Mouse (Mus musculus) ovary, postnatal 10 days (tissue): ENCODE measurements at regions not wholly inside any gene's neighbourhood (a gene's known extent, or its start where the extent isn't known, plus 50 kb on each side); places are given as distances from the start of the nearest gene placed in this dataset.

Experiments used
- DNase-seq: peaks from one replicate; pipeline ENCODE4 v3.0.0; 2022; ENCODE audit warnings: low spot score

DNA sequence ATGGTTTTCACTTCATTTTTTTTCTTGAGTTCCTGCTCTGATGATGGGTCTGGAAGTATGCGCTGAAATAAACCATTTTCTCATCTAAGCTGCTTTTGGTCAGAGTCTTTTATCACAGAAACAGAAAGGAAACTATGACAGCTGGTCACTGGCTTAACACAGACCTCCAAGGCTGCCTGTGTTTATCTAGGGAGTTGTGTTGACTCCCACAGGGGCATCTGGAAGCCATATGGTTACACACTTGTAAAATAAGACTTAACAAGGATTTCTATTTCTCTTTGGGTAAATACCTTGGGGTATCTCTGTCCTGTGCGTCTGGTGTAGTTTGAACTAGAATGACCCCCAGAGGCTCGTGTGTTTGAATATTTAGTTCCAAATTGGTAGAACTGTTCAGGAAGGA, 315.5 kb upstream of the Kazn start:
- no peak for DNase-seq

DNA sequence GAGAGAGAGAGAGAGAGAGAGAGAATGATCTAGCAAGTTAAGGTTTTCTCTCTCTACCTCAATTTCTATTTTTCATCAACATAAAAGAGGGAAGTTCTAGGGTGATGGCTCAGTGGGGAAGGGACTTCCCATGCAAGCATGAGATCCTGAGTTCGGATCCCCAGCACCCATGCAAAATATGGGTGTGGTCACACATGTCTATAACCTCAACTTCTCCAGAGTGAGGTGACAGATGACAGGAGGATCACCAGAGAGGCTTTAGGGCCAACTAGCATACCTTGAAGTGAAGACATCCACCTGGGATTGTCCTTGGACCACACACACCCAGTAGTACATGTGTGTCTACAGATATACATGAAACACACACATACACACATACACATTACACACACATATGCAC, 306.7 kb upstream of the Kazn start:
- no peak for DNase-seq

DNA sequence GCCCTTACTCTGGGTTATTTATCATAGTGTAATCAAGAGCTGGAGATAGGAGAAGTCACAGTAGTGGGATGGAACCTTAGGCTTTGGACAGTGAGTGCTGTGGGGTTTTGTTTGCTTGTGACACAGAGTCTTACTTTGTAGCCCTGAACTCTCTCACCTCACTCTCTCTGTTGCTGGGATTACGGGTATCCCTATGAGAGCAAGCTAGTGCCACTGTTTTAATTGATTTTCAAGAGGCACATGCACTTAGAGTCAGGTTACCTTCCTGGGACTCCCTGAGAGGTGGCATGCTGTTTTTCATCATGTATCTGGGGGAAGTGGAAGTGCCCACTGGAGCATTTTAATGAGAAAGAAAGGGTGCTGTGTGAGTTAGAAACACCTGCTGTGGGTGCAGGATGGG, 306.0 kb upstream of the Kazn start:
- DNase-seq, result no peak

DNA sequence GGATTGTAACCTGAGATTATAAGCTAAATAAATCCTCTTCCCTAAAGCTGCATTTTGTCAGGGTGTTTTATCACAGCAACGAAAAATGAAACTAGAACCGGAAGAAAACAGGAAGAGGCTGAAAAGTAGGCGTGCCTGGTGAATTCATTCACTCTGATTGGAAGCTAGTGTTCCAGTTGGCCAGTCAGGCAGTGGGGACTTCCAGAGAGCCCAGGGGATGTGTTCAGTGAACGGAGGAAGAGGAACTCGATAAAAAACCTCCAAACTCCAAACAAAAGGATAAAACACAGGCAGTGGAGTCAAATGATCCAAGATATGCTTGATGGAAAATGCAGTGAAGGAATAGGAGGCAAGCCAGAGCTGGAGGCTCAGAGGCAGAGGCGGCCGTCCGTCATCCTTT, 305.5 kb upstream of the Kazn start:
- DNase-seq, result no peak

DNA sequence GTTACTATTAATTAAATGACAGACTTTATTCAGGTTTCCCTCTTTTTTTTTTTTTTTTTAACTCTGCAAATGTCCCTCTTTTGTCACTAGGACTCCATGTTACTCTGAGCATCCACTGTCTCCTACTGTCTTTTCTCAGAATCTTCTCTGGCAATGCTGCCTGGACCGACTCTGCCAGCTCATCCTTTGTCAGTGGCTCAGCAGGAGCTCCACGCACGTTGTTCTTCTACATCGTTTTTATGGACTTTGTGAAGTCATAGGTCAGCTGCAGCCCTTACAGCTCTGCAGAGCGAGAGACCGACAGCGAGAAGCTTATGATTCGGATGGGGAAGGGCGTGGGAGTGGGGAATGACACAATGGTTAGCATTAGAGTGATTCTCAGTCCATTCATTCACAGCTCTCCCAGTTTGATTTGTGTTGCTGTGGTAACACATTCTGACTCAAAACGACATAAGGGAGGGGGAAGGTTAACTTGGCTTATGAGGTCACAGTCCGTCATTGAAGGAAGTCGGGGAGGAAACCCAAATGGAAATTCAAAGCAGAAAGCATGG, 300.1 kb upstream of the Kazn start:
- no peak for DNase-seq

DNA sequence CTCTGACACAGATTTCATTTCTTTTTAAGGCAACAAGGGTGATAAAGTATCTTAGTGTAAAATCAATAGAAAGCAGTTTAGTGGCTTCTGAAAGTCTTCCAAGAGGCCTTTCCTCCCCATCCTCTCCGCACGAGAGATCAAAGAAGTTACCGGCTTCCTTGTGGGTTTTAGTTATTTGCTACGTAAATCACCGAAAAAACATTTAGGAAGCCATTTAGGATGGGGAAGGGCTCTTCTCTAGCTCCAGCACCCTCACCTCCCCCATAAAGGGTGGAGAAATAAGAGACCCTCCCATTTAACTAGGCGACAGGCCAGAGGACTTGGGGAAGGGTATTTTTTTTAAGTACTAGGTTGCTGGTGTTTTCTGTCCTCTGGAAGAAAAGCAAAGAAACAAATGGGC, 287.9 kb upstream of the Kazn start:
- peak; percentile 1 for DNase-seq

DNA sequence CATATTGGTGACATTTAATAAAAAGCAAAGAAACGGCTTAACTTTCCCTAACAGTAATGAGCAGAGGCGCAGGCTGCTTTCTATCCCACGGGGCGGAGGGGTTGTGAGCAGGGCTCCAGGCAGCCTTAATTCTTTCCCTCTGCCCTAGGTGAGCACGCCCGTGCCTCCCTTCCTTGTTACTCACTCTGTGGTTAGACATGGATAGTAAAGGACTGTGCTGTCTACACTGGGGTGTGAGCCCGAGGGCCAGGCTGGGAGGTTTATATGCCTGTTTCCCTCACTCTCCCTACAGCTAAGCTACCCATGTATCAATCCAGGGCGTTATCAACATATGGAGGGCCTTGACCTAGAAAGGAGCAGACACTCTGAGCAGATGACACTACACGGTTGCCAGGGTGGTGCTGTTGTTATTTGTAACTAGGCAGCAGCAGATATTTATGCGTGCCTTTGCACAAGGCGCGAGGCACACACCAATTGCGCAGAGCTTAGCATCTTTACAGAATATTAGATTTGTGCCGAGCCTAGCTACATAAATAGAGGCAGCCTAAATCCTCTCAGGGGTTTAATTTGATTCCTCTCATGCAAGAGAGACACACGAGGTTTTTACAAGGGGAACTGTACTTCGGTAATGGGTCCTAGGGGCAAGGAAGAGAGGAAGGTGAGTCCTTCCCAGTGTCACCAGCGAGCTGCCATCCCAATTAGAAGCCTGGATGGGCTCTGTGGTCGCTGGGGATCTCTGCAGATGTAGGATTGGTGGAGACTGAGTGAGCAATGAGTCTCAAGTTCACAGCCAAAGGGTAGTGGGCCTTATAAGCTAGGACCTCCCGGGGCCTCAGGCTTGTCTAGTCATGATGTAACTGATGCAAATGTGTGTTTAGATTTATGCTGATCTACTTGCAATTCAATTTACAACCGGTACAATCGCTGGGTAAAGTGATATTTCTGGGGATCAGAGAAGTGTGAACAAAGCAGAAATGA, 278.6 kb upstream of the Kazn start:
- DNase-seq, result no peak

DNA sequence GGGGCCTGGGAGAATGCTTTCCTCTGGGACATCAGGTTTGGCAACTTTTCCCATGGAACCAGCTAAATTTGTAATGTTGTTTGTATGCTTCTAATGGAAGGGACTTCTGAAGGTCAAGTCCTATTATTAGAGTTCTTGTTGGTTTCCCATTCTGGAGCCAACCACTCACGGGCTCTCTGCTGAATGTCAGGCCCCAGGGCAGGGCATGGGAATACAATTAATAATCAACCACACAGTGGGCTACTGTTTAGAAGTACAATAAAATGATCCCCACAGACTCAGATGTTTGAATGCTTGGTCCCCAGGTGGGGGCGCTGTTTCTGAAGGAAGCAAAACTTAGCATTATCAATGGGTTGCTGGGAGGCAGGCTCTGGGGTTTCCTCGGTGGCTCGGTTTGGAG, 275.6 kb upstream of the Kazn start:
- no peak for DNase-seq

DNA sequence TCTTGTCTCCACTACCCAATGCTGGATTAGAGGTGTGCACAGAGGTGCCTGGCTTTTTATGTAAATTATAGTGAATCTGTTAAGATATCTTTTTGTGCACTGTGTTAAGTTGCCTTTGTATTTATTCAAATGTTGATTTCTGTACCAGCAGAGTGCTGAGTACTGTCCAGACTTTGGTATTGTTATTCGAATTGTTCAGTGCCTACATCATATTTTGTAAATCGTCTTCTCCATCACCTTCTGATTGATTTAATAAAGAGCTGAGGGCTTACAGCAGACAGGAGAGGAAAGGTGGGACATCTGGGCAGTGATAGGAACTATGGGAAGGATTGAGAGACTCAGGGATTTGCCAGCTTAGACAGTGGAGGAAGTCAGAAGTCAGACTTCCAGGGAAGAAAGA, 270.2 kb upstream of the Kazn start:
- no peak for DNase-seq

DNA sequence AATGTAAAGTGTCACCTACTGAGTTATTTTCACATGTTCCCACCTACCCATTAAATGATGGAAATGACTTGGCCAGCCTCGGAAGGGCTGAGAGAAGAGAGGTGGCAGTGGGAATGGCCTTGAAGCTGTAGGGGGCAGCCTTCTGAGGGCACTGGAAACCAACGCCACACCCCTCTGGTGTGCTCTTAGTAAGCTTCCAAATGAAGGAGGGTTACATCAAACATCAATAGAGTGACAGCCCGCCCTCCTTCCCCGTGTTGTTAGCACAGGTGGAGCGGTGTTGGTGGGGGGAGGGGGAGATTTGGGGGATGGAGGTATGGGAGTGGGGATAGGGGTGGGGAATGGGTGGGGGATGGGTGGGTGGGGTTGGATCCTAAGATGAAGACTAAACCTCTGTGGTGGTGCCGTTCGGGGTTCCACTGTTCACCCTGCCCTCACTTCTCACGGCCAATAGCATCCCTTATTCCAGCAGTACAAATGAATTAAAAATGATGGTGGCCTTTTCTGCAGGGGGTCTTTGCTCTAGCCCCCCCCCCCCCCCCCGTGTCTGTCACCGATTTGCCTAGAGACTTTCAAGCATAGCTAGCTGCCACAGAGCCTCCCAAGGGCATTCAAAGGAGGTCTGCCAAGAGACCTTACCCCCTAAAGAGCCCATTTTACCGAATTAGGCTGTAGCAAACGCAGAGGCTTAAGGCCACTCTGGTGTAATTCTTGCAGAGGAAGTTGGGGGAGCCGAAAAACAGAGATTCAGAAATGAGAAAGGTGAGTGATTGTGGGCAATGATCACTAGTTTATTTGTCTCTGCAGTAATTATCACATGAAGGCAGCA, 267.4 kb upstream of the Kazn start:
- DNase-seq, result no peak

DNA sequence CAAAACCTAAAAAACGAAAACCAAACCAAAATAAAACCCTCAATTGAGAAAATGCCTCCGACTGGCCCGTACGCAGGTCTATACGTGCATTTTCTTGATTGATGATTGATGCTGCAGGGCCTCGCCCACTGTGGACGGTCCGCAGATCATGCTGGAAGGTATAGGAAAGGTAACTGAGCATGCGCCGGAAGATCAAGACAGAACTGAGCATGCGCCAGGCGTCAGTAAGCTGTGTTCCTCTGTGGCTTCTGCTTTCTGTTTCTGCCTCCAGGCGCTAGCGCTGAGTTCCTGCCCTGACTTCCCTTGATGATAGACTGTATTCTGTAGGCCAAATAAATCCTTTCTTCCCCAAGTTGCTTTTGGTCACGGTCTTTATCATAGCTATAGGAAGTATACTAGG, 264.6 kb upstream of the Kazn start:
- DNase-seq, result no peak

DNA sequence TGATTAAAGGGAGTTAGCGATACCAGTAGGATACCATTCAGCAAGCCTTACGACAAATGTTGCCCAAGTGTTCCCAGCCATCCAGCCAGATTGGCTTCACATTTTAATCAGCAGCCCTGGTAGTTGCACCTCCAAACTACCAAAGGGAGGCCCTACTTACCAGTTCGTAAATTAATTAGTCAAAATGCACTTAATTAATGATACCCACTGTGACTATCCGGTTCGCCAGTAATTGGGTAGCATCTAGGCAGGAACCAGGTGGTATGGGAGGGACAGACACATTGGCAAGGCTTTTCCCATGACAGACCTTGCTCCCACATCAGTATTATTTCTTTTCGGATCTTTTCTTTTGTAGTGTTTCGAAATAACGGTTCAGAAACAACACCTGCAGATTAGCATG, 262.0 kb upstream of the Kazn start:
- no peak for DNase-seq

DNA sequence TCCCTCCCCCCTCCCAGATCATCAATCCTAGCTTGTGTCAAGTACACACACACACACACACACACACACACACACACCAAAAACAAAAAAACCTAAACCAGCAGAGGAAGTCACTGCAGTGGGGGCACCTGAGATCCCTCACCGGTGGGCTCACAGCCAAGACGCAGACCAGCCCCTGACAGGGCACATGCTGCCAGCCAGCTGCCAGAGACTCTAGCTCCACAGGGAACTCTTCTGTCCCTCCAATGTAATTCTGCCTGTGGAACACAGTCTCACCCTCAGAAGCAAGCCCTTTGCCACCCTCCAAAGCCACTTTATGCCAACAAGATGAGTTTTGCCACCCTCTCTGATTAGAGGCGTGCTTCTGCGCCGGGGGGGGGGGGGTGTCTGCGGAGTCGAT, 261.3 kb upstream of the Kazn start:
- no peak for DNase-seq

DNA sequence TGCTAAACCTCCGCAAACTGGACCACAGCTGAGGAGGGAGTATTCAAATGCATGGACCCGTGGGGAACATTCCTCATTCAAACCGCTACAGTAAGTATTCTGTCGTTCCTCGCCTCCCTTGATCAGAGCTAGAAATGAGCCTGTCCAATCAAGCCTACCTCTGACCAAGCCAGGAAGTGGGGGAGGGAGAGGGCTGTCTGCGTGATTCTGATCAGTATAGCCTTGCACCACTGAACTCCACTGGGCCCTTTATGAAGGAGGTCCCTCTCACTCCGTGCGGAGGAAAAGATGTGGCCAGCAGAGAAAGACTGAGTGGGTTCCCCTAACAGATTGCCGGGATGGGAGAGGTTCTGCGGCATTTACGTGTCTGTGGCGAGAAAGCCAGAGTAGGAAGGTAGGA, 257.4 kb upstream of the Kazn start:
- no peak for DNase-seq

DNA sequence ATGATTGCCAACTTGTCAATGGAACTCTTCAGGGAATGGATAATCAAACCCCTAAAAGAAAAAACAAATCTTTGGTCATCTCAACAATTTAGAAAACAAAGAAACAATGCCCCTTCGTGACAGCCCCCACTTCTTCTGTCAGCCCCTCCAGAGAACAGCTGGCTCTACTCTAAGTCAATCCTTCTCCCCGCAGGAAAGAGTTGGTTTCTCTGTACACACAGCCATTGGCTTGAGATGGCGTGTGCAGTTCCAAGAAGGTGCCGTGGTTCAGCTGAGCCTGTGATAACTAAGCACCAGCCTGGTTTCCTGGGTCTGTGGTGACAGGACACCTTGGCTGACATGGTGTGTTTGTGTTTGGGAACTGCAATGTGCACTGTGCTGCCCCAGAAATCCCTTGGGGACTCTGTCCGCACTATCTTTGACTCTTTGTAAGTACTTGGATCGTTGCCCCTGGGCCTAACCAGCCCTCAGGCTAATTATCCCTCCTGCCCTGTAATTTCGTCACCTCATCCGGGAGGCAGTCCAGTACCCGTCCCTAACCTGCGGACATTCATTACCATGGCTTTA, 253.8 kb upstream of the Kazn start:
- DNase-seq, result no peak

DNA sequence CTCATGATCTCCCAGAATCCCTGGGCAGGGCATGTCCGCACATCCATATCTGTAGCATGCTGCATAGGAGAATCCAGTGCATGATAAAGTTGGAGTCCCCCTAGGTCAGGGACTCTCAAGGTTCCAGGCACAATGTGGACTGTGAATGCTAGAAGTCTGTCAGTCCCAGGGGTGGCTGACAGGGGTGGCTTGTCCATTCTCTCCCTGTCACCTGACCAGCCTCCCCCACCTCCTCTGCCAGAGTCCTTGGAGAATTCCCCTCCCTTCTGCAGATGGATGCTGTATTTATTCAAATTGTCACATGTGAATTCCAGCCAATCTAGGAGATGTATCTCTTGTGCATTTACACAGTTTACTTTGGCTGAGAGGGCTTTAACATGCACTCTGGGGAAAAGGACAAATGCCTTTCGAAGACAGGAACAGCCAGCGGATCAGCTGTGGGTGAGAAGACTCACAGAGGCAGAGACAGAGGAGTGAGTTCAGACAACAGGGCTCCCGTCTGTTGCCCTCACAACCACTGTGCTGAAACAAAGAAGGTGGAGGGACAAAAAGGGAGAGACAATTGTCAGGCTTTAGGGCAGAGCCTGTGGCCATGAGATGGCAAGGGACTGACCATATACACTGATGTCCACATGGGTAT, 246.7 kb upstream of the Kazn start:
- no peak for DNase-seq

DNA sequence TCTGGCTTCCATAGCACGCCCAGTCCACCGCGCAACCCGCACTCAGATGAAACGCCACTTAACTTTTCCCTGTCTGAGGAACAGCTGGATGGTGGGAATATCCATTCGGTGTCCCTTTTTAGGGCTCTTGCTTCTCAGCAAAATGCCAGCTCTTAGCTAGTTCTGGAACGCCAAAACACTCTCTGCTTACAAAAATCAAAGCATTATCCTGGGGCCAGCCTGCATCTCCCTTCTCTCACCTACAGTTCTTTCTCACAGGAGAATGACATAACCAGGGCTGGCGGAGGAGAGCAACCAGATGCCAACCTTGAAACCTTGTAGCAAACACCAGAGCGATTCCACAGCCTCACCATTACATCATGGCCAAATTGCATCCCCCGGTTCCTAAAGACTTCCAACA, 236.4 kb upstream of the Kazn start:
- no peak for DNase-seq

DNA sequence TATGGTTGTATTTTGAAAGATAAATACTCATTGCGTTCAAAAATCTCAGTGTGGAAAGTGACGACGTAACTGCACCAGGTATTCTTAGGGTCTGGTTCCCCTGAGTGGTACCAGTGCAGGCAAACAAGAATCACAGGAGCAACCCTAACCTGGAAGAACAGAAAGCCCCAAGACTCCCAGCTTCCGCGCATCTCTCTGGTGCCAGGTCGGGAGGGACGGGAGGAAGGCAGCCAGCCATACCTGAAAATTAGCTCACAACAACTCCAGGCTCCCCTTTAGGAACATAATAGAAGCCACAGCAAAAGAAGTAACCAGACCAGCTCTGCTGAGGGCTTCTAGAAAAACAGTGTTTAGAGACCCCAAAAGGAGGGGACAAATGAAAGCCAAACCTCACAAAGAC, 235.4 kb upstream of the Kazn start:
- no peak for DNase-seq

DNA sequence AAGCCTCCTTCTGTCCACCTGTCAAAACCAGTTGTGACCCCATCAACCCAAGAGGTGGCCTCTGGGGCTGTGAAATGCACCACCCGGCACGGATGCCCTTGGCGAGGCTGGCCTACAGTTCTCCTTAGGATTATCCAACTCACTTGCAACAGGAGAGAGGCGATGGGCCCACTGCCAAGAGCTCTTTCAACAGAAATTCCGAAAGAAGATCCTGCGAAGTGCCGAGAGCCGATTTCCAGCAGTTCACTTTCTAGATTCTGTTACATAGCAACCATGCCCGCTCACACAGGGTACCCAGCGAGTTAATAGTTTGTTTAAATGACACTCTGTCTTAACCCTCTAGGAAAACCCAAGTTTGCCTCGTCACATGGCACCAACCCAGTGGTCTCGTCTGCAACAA, 234.8 kb upstream of the Kazn start:
- peak; percentile 15 for DNase-seq

DNA sequence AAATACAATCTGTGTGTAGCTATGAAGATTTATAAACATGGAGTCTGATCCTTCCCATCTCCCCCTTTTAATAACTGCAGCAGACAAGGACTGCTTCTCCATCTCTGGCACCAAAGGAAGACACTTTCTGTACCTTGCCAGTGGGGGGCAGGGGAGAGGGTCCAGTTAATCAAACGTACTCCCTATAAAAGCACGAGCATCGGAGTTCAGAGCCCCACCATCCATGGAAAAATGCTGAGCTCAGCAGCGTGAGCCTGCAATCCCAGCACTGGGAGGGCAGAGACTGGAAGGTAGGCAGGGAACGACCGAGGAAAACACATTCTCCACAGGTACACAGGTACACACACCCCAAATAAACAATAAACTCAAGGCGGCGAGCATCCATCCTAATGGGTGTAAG, 234.1 kb upstream of the Kazn start:
- DNase-seq, result no peak

DNA sequence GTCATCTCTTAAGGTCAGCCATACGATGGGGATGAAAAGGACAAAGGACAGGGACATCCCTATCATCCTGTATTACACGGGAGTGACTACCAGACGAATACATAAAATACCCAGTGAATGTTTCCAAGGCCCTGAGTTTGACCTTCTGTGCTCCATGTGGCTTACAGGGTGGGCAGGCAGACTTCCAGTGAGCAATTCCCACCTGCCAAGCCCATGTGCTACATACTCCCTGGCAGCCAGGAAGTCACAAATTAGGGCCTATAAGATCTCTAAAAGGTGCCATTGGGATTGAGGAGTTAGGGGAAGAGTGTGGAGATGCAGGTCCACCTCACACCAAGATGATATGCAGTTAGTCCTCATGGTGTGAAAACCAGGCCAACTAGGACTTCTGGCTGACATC, 233.1 kb upstream of the Kazn start:
- no peak for DNase-seq

DNA sequence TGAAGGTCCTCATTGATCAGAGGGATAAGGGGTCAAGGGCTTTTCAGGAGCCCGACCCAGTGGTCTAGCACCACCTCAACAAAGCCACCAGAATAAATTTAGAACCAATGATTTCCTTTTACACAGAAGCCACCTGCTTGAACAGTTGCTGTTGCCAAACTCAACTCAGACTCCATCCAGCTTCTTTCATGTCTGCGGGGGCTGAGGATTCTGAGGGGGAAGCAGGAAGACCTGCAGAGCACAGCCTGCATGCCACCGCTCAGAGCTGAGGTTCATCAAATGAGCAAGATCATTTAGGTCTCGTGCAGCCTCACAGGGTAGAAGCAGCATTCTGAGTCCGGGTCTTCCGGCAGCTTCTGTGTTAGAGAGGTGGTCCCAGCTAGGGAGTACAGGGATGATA, 231.6 kb upstream of the Kazn start:
- no peak for DNase-seq
